Mouse (Mus musculus) liver, adult 2 months (tissue): ENCODE data around the gene Prrc2a.

Experiments
- CTCF ChIP-seq: fragments of 200-500 bp; IDR thresholded peaks from 2 replicates; pipeline ENCODE4 v1.5.1; 2011; ENCODE audit warnings: low read depth, low read length, control low read depth
- POLR2A ChIP-seq: fragments of 200-500 bp; IDR thresholded peaks from 2 replicates; pipeline ENCODE4 v1.6.1; 2011; ENCODE audit warnings: low read length, control low read depth; ENCODE audit not compliant: insufficient read depth; ENCODE audit errors: extremely low read depth

DNA sequence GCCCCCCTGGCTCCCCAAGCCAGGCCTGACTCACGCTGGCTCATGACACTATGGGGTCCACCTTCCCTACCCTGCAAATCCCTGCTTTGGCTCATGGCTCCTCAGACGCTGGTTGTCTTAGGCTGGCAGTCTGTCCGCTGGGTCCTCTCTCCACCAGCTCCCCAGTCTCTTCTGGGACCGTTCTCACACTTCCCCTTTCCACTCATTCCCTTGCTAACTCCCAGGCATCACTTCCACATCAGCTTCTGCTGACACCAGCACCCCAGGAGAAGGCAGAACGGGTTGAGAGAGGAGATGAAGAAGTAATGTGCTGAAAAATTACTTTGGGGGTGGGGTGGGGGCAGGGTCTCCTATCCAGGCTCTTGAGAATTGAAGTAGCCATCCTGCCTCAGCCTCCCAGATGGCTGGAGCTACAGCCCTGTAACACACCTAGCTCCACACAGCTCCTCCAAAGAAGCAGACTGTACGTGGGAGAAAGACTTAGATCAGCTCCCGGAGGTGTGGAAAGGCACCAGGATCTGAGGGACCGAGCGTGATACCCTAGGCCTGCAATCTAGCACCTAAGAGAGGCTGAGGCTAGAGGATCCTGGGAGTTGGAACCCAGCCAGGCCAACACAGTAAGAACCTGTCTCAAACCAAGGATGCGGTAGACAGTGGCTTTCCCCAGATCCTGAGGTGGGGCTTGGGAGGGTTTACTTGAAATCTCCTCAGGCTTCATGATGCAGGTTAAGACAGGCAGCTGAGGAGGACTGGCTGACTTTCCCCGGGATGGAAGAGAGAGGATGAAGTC lies 7.9 kb upstream of the Prrc2a start:
- TF ChIP-seq POLR2A (no peak), CTCF (no peak)
